Mouse (Mus musculus) olfactory bulb, adult 2 months (tissue): ENCODE results near the gene Ntf5.

ENCODE experiments used
- CTCF ChIP-seq: fragments of 200-500 bp; IDR thresholded peaks from 2 replicates; pipeline ENCODE4 v1.5.1; 2012; ENCODE audit warnings: low read depth, mild to moderate bottlenecking, low read length, moderate library complexity; ENCODE audit not compliant: insufficient read depth
- POLR2A ChIP-seq: fragments of 200-500 bp; IDR thresholded peaks from 2 replicates; pipeline ENCODE4 v1.6.1; 2012; ENCODE audit warnings: mild to moderate bottlenecking, low read depth, low read length, moderate library complexity; ENCODE audit not compliant: insufficient read depth

DNA sequence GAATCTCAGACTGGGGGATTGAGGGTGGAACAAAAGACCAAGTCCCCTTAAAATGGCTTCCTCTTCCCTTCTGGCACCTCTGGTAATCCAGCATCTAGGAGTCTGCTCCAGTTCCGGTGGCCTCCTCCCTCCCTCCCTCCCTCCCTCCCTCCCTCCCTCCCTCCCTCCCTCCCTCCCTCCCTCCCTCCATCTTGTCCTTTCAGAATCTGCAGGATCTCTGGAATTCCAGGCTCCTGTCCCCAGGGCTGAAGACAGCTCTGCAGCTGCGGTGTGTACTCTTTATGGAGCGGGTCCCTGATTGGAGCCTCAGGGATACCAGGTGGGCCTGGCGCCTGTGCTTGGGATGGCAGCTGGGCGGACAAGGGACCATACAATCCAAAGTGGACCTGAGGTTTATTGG, 47.8 kb downstream of the Ntf5 start:
- no peak for TF ChIP-seq CTCF
- TF ChIP-seq POLR2A = no peak
